Mouse (Mus musculus) hindbrain, embryonic 13.5 days (tissue): ENCODE data around the gene Gdf1. TPM values are rescaled to one million over a fixed set of nuclear protein-coding genes. Genes with fewer than 3 reads are reported as not detected.

Experiments
- ATAC-seq: fragments of 200-750 bp; cut with Nextera tagmentation; 2 replicates; pipeline ENCODE4 v1.8.0; 2017; ENCODE audit warnings: moderate TSS enrichment; ENCODE audit not compliant: low FRiP score
- H3K27ac ChIP-seq: fragments of 300-500 bp; sonication (generic); 2 replicates; pipeline ENCODE4 v1.5.1; 2015; ENCODE audit warnings: inconsistent platforms, mild to moderate bottlenecking, moderate library complexity
- H3K27me3 ChIP-seq: fragments of 300-500 bp; sonication (generic); 2 replicates; pipeline ENCODE4 v1.6.1; 2015; ENCODE audit warnings: mild to moderate bottlenecking, inconsistent platforms
- H3K36me3 ChIP-seq: fragments of 300-500 bp; sonication (generic); 2 replicates; pipeline ENCODE4 v1.6.1; 2015; ENCODE audit warnings: mild to moderate bottlenecking, inconsistent platforms
- H3K4me1 ChIP-seq: fragments of 300-500 bp; sonication (generic); replicated peaks from 2 replicates; pipeline ENCODE4 v1.6.1; 2015; ENCODE audit warnings: inconsistent platforms
- H3K4me2 ChIP-seq: fragments of 300-500 bp; sonication (generic); 2 replicates; pipeline ENCODE4 v1.6.1; 2015; ENCODE audit warnings: inconsistent platforms, mild to moderate bottlenecking, moderate library complexity
- H3K4me3 ChIP-seq: fragments of 300-500 bp; sonication (generic); 2 replicates; pipeline ENCODE4 v1.5.1; 2015; ENCODE audit warnings: mild to moderate bottlenecking, inconsistent platforms
- H3K9ac ChIP-seq: fragments of 300-500 bp; sonication (generic); 2 replicates; pipeline ENCODE4 v1.6.1; 2015; ENCODE audit warnings: mild to moderate bottlenecking, inconsistent platforms
- H3K9me3 ChIP-seq: fragments of 300-500 bp; sonication (generic); 2 replicates; pipeline ENCODE4 v1.6.1; 2016; ENCODE audit warnings: inconsistent platforms
- WGBS: fragments of 180-500 bp; shearing (Covaris S2); methylation state at CpG from one replicate; pipeline ENCODE4 v1.1.7; 2015; 5-methylcytosine and 5-hydroxymethylcytosine counted together
- polyA plus RNA-seq: library from polyadenylated mRNA; unstranded; fragments of >200 nt; fragmentation: Nextera tagmentation; extraction: Ambion mirVana; gene quantifications from 2 replicates; pipeline ENCODE4 v1.2.1, GENCODE M21; 2015

Gdf1 gene
- polyA plus RNA-seq, 1 experiment from 2014 or later, result 2.6 TPM

DNA sequence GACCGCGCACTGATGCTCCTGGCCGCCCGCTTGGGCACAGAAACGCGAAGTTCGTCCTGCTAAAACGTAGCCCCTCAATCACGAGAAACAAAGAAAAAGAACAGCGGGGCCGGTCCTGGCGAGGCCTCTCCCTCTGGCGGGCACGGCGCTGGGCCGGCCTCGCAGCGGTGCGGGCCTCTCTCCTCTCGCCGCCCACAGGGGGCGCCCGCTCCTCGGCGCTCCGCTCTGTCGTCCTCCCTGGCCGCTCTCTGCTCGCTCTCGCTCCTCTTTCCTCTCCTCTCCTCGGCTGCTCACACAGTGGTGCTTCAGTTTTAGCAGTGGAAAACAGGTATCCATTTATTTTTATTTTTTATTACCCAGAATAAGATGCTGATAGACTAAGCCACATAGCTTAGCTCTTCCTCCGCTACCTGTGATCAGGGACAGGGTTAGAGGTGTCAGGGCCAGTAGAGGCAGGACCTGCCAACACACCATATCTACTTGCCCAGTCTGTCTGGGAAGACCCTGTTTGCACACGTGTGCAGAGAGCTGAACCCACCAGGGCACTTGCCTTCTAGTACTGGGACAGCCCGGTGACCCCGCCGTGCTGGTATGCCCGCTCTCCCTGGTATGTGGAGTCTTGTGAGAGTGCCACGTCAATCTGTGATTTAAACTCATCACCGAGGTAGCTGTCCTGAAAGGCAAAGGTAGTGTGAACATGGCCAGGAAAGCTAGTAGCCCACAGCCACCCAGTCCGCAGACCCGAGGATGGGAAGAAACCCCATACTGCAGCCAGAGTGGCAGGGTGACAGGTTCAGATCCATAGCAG, 2.7 kb downstream of the Gdf1 start:
- peaks cover 93% of the 10 kb centered on the region for H3K36me3 ChIP-seq
- peak; percentile 74 for ATAC-seq
- H3K4me3 ChIP-seq, result no peak overlapping the region
- H3K9me3 ChIP-seq, result no peaks in the 10 kb centered on the region
- H3K27me3 ChIP-seq, result peaks cover 15% of the 10 kb centered on the region; the same call in 1 of the 2 replicates
- WGBS, result 24% methylated on average over 40 of the region's 41 CpGs
- peak overlapping the region; percentile 46; the same call in 1 of the 2 replicates for H3K27ac ChIP-seq
- H3K9ac ChIP-seq, result no peak overlapping the region
- no peak overlapping the region for H3K4me2 ChIP-seq
- peaks cover 32% of the 10 kb centered on the region for H3K4me1 ChIP-seq

DNA sequence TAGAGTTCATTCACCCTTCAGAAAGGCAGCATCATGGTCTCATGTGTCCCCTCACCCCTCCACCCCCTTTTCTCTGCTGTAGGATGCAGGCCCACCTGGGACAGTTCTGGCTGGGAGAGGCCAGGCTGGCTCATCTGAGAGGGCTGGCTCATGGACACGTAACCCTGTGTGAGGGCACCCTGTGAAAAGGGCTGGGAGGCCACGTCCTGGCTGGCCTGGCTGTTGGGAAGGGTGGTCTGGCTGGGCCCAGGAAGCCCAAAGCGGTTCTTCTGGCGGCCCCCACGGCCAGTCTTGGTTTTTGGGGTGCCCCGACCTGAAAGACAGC, 3.2 kb downstream of the Gdf1 start:
- H3K9me3 ChIP-seq, result no peaks in the 10 kb centered on the region
- peaks cover 15% of the 10 kb centered on the region; the same call in 1 of the 2 replicates for H3K27me3 ChIP-seq
- H3K4me2 ChIP-seq, result no peak overlapping the region
- no peak overlapping the region for H3K27ac ChIP-seq
- no peak overlapping the region for H3K4me3 ChIP-seq
- peak overlapping the region; percentile 14; the same call in 1 of the 2 replicates for H3K9ac ChIP-seq
- ATAC-seq, result no peak
- H3K4me1 ChIP-seq, result peaks cover 32% of the 10 kb centered on the region
- H3K36me3 ChIP-seq, result peaks cover 93% of the 10 kb centered on the region
- 95% methylated on average over 6 of the region's 6 CpGs for WGBS

DNA sequence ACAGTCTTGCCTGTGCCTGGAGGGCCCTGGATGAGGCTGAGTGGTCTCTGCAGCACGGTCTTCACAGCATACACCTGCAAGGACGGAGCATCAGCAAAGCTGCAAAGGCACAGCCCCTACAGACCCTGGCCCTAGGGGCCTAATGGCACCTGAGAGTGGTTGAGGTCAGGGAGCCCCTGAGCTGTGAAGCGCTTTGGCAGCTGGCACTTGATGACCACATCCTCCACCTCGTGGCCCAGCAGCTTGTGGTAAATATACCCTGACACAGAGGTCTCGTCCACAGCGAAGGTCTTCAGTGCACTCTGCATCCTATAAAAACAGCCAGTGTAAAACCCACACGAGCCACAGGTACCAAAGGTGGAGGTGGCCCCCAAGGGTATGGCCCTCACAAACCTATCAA, 9.3 kb downstream of the Gdf1 start:
- 93% methylated on average over 7 of the region's 7 CpGs for WGBS
- no peaks in the 10 kb centered on the region for H3K9me3 ChIP-seq

GRCm38 (mm10) chr8:70340659-70341058, 11.0 kb downstream of the Gdf1 start:
- peaks cover 7% of the 10 kb centered on the region; the same call in 1 of the 2 replicates for H3K4me1 ChIP-seq
- no peak overlapping the region for H3K9ac ChIP-seq
- H3K27ac ChIP-seq, result no peak overlapping the region
- no peak overlapping the region for H3K4me2 ChIP-seq
- H3K4me3 ChIP-seq, result no peak overlapping the region
- 92% methylated on average over 7 of the region's 7 CpGs for WGBS
- H3K9me3 ChIP-seq, result no peaks in the 10 kb centered on the region
- ATAC-seq, result no peak
- H3K36me3 ChIP-seq, result peaks cover 84% of the 10 kb centered on the region
- H3K27me3 ChIP-seq, result no peaks in the 10 kb centered on the region

More for the DNA sequence above, 9.3 kb downstream of the Gdf1 start:
- Histone ChIP-seq H3K27ac (no peak overlapping the region), H3K27me3 (no peaks in the 10 kb centered on the region), H3K9ac (no peak overlapping the region), H3K4me2 (no peak overlapping the region), H3K4me3 (no peak overlapping the region), H3K4me1 (0 out of 2 replicates have a peak, but pooled peaks cover 2% of the 10 kb centered on the region), H3K36me3 (peaks cover 98% of the 10 kb centered on the region)
- ATAC-seq, result no peak

GRCm38 (mm10) chr8:70342007-70342406, 12.4 kb downstream of the Gdf1 start:
- no peak overlapping the region for H3K27ac ChIP-seq
- no peak for ATAC-seq
- H3K4me2 ChIP-seq, result no peak overlapping the region
- peaks cover 10% of the 10 kb centered on the region; the same call in 1 of the 2 replicates for H3K4me1 ChIP-seq
- H3K4me3 ChIP-seq, result no peak overlapping the region
- no peak overlapping the region for H3K9ac ChIP-seq
- H3K9me3 ChIP-seq, result no peaks in the 10 kb centered on the region
- no peaks in the 10 kb centered on the region for H3K27me3 ChIP-seq
- 94% methylated on average over 14 of the region's 14 CpGs for WGBS
- H3K36me3 ChIP-seq, result peaks cover 78% of the 10 kb centered on the region

DNA sequence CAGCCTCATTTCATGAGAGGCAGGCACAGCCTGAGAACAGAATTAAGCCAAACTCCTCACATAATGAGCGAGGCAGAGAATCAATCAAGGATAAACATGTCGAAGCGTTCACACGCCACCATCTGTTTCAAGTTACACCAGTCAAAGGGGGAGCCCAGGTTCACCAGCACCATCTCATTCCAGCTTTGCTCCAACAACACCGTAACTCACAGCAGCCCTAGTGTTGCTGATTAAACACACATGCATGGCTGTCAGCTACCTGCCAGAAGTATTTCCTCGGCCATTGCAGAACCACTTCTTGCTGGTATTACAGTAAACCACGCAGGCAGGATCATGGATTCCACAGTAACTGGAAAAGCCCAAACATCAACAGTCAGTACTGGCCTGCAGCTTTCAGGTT, 13.5 kb downstream of the Gdf1 start:
- 81% methylated on average over 7 of the region's 7 CpGs for WGBS
- Histone ChIP-seq H3K9me3 (no peaks in the 10 kb centered on the region), H3K4me2 (no peak overlapping the region), H3K4me1 (peaks cover 16% of the 10 kb centered on the region), H3K9ac (no peak overlapping the region), H3K27me3 (no peaks in the 10 kb centered on the region), H3K36me3 (peaks cover 68% of the 10 kb centered on the region), H3K27ac (no peak overlapping the region), H3K4me3 (no peak overlapping the region)
- ATAC-seq, result no peak

- no peak overlapping the region for H3K4me3 ChIP-seq
- ATAC-seq, result 0 out of 2 replicates have a peak, but pooled peaks have one; percentile 46
- WGBS, result 54% methylated on average over 6 of the region's 6 CpGs
- peaks cover 23% of the 10 kb centered on the region for H3K4me1 ChIP-seq
- no peaks in the 10 kb centered on the region for H3K9me3 ChIP-seq
- peaks cover 66% of the 10 kb centered on the region for H3K36me3 ChIP-seq
- H3K27me3 ChIP-seq, result no peaks in the 10 kb centered on the region
- no peak overlapping the region for H3K27ac ChIP-seq
- H3K4me2 ChIP-seq, result no peak overlapping the region
- no peak overlapping the region for H3K9ac ChIP-seq
These were observed 14.1 kb downstream of the Gdf1 start for GRCm38 (mm10) chr8:70343696-70344095.

GRCm38 (mm10) chr8:70344279-70344678, 14.7 kb downstream of the Gdf1 start:
- Histone ChIP-seq H3K4me3 (no peak overlapping the region), H3K27ac (no peak overlapping the region), H3K9me3 (no peaks in the 10 kb centered on the region), H3K27me3 (no peaks in the 10 kb centered on the region), H3K36me3 (peaks cover 66% of the 10 kb centered on the region), H3K4me1 (peaks cover 28% of the 10 kb centered on the region), H3K9ac (peak overlapping the region; percentile 39), H3K4me2 (no peak overlapping the region)
- 98% methylated on average over 2 of the region's 2 CpGs for WGBS
- no peak for ATAC-seq

DNA sequence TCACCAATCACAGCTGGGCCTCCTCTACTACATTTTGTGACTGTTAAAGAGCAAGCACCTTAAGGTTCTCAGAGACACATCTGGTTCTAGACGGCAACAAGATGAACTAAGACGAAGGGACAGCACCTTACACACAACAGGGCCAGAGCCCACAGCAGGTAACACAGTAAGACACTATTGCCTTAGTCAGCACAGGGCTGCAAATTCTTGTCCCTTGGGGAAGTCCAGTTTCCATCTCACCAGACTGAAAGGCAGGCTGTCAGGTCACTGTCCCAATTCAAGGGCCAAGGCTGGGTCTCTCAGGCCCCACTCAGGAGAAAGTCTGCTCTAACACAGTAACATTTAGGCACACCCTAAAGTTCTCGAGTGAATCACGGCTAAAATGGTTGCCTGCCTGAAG, 17.8 kb downstream of the Gdf1 start:
- 0 out of 2 replicates have a peak overlapping the region, but pooled peaks have one; percentile 49 for H3K9ac ChIP-seq
- 95% methylated on average over 4 of the region's 4 CpGs for WGBS
- peaks cover 39% of the 10 kb centered on the region for H3K36me3 ChIP-seq
- ATAC-seq, result no peak
- H3K9me3 ChIP-seq, result no peaks in the 10 kb centered on the region
- H3K4me2 ChIP-seq, result no peak overlapping the region
- H3K4me1 ChIP-seq, result peaks cover 60% of the 10 kb centered on the region
- no peak overlapping the region for H3K4me3 ChIP-seq
- no peak overlapping the region for H3K27ac ChIP-seq
- H3K27me3 ChIP-seq, result no peaks in the 10 kb centered on the region

DNA sequence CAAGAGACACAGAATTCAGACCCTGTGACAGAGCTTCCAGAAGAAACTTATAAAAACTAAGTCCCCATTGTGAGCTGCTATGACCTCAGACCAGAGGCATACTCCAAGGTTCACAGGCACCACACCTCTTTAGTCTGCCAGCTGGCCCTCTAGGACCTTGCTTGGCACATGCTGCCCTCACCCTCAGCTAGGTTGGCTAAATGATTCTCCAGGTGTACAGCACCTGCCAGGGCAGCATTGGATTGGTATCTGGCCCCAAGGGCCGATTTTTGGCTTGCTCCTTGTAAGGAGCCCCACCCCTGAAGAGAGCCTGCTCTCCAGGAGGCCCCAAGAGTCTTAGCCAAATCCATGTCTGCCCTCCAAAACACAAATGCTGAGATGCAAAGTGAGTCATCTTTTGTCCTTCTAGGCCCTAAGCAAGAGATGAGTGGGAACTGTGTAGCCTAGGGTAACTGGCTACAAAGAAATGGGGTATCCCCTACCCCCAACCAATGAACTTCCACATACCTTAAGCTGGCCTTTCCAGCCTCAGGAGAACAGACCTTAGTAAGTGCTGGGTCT, 18.3 kb downstream of the Gdf1 start:
- Histone ChIP-seq H3K9ac (peak overlapping the region; percentile 49; the same call in 1 of the 2 replicates), H3K4me3 (no peak overlapping the region), H3K27ac (no peak overlapping the region), H3K9me3 (no peaks in the 10 kb centered on the region), H3K4me1 (peaks cover 58% of the 10 kb centered on the region), H3K27me3 (no peaks in the 10 kb centered on the region), H3K36me3 (peaks cover 34% of the 10 kb centered on the region), H3K4me2 (no peak overlapping the region)
- no peak for ATAC-seq
- 74% methylated on average over 1 of the region's 1 CpGs for WGBS

DNA sequence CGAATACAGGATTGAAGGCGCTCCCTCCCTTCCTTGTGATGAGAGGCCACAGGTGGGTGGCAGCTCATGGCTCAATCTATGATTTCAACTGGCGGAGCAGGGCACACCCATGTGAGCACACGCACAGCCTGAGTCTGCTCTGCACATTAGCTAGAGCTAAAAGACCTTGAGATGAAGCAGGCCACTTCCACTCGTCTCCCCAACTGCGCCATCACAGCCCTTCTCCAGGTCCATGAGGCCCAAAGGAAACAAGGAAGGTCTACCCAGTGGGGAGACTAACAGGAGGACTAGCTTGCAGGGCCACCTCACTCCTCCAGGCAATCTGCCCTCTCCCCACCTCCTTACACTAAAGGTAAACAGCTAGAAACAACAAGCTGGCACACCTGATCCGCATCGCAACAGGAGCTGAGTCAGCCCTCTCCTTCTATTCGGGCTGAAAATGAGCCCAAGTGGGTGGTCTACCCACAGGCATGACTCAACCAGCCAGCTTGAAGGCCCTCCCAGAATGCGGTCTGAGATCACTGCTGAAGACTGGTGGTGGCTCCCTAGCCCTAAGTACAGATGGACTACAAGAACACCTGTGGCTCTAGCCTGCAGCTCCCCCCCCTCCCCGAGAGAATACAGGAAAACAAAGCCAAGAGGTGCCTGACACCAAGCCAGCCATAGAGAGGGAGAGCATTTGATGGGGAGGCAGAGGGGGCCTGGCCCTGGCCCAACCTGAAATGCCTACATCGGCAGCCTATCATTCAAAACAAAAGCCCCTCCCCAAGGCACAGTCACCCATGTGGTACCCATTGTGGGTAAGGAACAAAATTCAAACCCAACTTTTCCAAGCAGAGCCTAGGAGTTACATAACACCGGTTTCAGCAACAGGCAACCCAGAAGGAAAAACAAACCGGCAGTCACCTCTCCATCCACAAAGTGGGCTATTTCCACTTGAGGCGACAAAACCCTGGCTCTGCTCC, 21.7 kb downstream of the Gdf1 start:
- Histone ChIP-seq H3K4me1 (peaks cover 58% of the 10 kb centered on the region), H3K4me2 (peak overlapping the region; percentile 100), H3K36me3 (peaks cover 18% of the 10 kb centered on the region), H3K27me3 (no peaks in the 10 kb centered on the region), H3K27ac (no peak overlapping the region), H3K4me3 (peak overlapping the region; percentile 100), H3K9me3 (no peaks in the 10 kb centered on the region), H3K9ac (peak overlapping the region; percentile 100)
- 63% methylated on average over 15 of the region's 15 CpGs for whole genome bisulfite sequencing
- ATAC-seq, result no peak

DNA sequence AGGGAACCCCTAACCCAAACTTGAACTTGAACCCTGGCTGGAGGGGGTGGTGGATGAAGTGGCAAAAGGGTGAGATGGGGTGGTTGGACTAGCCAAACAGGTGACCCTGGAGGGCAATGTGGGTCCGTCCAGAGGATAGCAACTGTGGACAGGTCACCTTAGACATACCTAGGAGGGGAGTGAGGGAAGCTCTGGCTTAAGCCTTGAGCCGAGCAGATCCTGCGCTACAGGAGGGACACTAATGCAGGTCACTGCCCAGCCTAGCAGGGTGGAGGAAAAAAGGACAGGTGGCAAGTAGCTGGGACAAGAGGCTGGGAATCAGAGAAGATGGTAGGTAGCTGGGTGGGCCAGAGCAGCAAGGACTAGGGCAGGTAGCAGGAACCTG, 22.4 kb downstream of the Gdf1 start:
- no peak for ATAC-seq
- H3K4me2 ChIP-seq, result peak overlapping the region; percentile 100
- peaks cover 15% of the 10 kb centered on the region for H3K36me3 ChIP-seq
- no peaks in the 10 kb centered on the region for H3K9me3 ChIP-seq
- peak overlapping the region; percentile 100 for H3K9ac ChIP-seq
- WGBS, result 35% methylated on average over 3 of the region's 3 CpGs
- 0 out of 2 replicates have a peak, but pooled peaks cover 4% of the 10 kb centered on the region for H3K27me3 ChIP-seq
- peaks cover 58% of the 10 kb centered on the region for H3K4me1 ChIP-seq
- H3K27ac ChIP-seq, result no peak overlapping the region
- H3K4me3 ChIP-seq, result peak overlapping the region; percentile 100
